ENCODE assay signal across 8 mouse cellular contexts in the genomic region with DNA sequence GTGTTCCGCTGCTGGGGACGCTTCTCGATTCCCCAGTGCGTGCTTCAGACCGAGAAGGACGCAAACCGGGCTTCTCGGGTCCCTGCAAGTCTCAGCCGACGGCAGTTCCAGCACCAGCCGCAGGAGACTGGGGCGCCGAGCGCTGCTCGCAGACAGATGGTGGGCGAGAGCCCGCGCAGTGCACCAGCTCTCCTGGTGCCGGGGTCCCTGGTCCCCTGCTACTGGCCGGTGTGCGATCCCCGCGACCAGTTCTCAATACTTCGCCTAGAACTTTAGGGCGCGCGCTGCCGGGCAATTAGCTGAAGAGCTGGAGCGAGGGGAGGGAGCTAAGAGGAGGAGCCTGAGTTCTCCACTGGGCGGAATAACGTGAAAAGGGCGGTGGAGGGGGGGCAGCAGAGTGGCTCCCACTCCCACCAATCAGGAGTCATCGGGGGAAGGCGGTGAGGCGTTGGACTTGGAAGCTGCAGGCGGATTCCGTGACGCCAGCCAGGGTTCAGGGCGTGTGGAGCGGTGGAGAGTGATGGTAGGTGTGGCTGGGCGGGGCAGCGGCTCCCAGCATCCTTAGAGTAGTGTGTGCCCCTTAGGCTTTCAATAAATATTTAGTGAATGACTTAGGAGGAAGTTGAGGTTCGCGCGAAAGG. TPM values are rescaled to one million over a fixed set of nuclear protein-coding genes. Genes with fewer than 3 reads are reported as not detected.
A peak's percentile ranks its signal among the peaks of the same experiment; 100 is the strongest.
DNase-seq lines count a peak whose midpoint lies in the region; ATAC-seq and TF ChIP-seq lines count a peak whose summit lies in the region.

A gene (minus strand): TSS at position 373 of the 641 bp plus-strand sequence.

- H3K27me3 ChIP-seq in forebrain, embryonic 12.5 days = peaks cover 6% of the 10 kb centered on the region; the same call in 1 of the 2 replicates
- no peaks in the 10 kb centered on the region for H3K27me3 ChIP-seq in heart, postnatal 0 days (ENCODE audit: control insufficient read depth, insufficient read depth, low read length)
- peaks cover 10% of the 10 kb centered on the region for H3K27me3 ChIP-seq in liver, embryonic 16.5 days (ENCODE audit: control insufficient read depth, insufficient read depth, low read depth, low read length)
- H3K27me3 ChIP-seq in neural tube, embryonic 13.5 days = peaks cover 13% of the 10 kb centered on the region
- H3K27me3 ChIP-seq in testis, adult 2 months (ENCODE audit: control insufficient read depth, insufficient read depth, low read length) = no peaks in the 10 kb centered on the region

- no peaks in the 10 kb centered on the region for H3K36me3 ChIP-seq in forebrain, embryonic 12.5 days (replicated peaks)
- no peaks in the 10 kb centered on the region for H3K36me3 ChIP-seq in heart, postnatal 0 days (replicated peaks; ENCODE audit: control insufficient read depth, insufficient read depth, low read length)
- no peaks in the 10 kb centered on the region for H3K36me3 ChIP-seq in liver, embryonic 16.5 days (ENCODE audit: control insufficient read depth, insufficient read depth)
- H3K36me3 ChIP-seq in neural tube, embryonic 13.5 days = no peaks in the 10 kb centered on the region
- no peaks in the 10 kb centered on the region for H3K36me3 ChIP-seq in testis, adult 2 months (ENCODE audit: control insufficient read depth, insufficient read depth, low read length)

- H3K9me3 ChIP-seq in forebrain, embryonic 12.5 days = no peaks in the 10 kb centered on the region
- no peaks in the 10 kb centered on the region for H3K9me3 ChIP-seq in heart, postnatal 0 days (replicated peaks; ENCODE audit: control insufficient read depth, low read length)
- no peaks in the 10 kb centered on the region for H3K9me3 ChIP-seq in liver, embryonic 16.5 days (replicated peaks; ENCODE audit: control insufficient read depth, low read length)
- H3K9me3 ChIP-seq in neural tube, embryonic 13.5 days = no peaks in the 10 kb centered on the region

- TF ChIP-seq CTCF in heart, postnatal 0 days (IDR thresholded peaks at IDR 0.05; ENCODE audit: low read depth) = peak; percentile 37
- TF ChIP-seq CTCF in testis, adult 2 months (IDR thresholded peaks at IDR 0.05; ENCODE audit: control insufficient read depth, insufficient read depth, insufficient replicate concordance, low read depth, low read length) = 0 out of 2 replicates have a peak, but pooled peaks have one; percentile 11

- peak; percentile 56 to 72 for DNase-seq in CD8-positive naive resting alpha-beta T cell, adult 2 months (ENCODE audit: low read depth in 2 of 2, low spot score in 2 of 2)
- peak; percentile 65 for DNase-seq in c-Kit-positive CD71-positive TER-119-positive erythroid progenitor cells, embryonic 14.5 days (ENCODE audit: low spot score)
- peak; percentile 97 for DNase-seq in heart, postnatal 0 days (ENCODE audit: low spot score)
- DNase-seq in kidney, postnatal 4 days = peak; percentile 92 to 96

- H3K4me3 ChIP-seq in forebrain, embryonic 12.5 days (replicated peaks) = peak within 1 kb of the TSS; percentile 65
- H3K4me3 ChIP-seq in heart, postnatal 0 days (ENCODE audit: low read depth, low read length) = peak within 1 kb of the TSS; percentile 80
- peak within 1 kb of the TSS; percentile 57 for H3K4me3 ChIP-seq in liver, embryonic 16.5 days (ENCODE audit: low read depth, low read length)
- peak within 1 kb of the TSS; percentile 58 for H3K4me3 ChIP-seq in neural tube, embryonic 13.5 days
- H3K4me3 ChIP-seq in testis, adult 2 months (ENCODE audit: control insufficient read depth, low read depth, low read length) = peak within 1 kb of the TSS; percentile 69

- no peak for TF ChIP-seq EP300 in heart, postnatal 0 days (IDR thresholded peaks at IDR 0.05; ENCODE audit: low read depth)

- H3K4me2 ChIP-seq in forebrain, embryonic 12.5 days = peak within 1 kb of the TSS; percentile 92
- peak within 1 kb of the TSS; percentile 95 for H3K4me2 ChIP-seq in heart, postnatal 0 days (ENCODE audit: low read depth, low read length)
- H3K4me2 ChIP-seq in liver, embryonic 16.5 days (ENCODE audit: low read depth, low read length) = peak within 1 kb of the TSS; percentile 64
- peak within 1 kb of the TSS; percentile 84 for H3K4me2 ChIP-seq in neural tube, embryonic 13.5 days

- ATAC-seq in forebrain, embryonic 12.5 days (ENCODE audit: low FRiP score) = peak; percentile 95
- peak; percentile 96 for ATAC-seq in heart, postnatal 0 days (ENCODE audit: insufficient read depth, low read depth)
- peak; percentile 90 for ATAC-seq in liver, embryonic 16.5 days (ENCODE audit: low read depth)
- ATAC-seq in neural tube, embryonic 13.5 days (ENCODE audit: low read depth) = peak; percentile 95

- TF ChIP-seq POLR2A in testis, adult 2 months (IDR thresholded peaks at IDR 0.05; ENCODE audit: control insufficient read depth, low read depth, low read length) = no peak

- under 1% methylated on average over 45 of the region's 45 CpGs for WGBS in forebrain, embryonic 12.5 days
- WGBS in heart, postnatal 0 days = under 1% methylated on average over 43 of the region's 45 CpGs
- under 1% methylated on average over 45 of the region's 45 CpGs for WGBS in liver, embryonic 16.5 days (ENCODE audit: insufficient replicate concordance)
- under 1% methylated on average over 45 of the region's 45 CpGs for WGBS in neural tube, embryonic 13.5 days

- H3K9ac ChIP-seq in forebrain, embryonic 12.5 days = peak within 1 kb of the TSS; percentile 77
- peak within 1 kb of the TSS; percentile 87 for H3K9ac ChIP-seq in heart, postnatal 0 days (replicated peaks; ENCODE audit: low read depth, low read length)
- H3K9ac ChIP-seq in liver, embryonic 16.5 days (ENCODE audit: low read depth, low read length) = peak within 1 kb of the TSS; percentile 50; the same call in 1 of the 2 replicates
- peak within 1 kb of the TSS; percentile 72 for H3K9ac ChIP-seq in neural tube, embryonic 13.5 days

- peak within 1 kb of the TSS; percentile 79 for H3K27ac ChIP-seq in forebrain, embryonic 12.5 days
- H3K27ac ChIP-seq in heart, postnatal 0 days (ENCODE audit: low read depth) = peak within 1 kb of the TSS; percentile 88
- H3K27ac ChIP-seq in liver, embryonic 16.5 days (ENCODE audit: low read length) = no peak within 1 kb of the TSS
- H3K27ac ChIP-seq in neural tube, embryonic 13.5 days (replicated peaks) = peak within 1 kb of the TSS; percentile 49; the same call in 1 of the 2 replicates
- H3K27ac ChIP-seq in testis, adult 2 months (ENCODE audit: control insufficient read depth, insufficient read depth, low read depth, low read length) = no peak within 1 kb of the TSS

- H3K4me1 ChIP-seq in forebrain, embryonic 12.5 days = peaks cover 21% of the 10 kb centered on the region
- H3K4me1 ChIP-seq in heart, postnatal 0 days (ENCODE audit: control insufficient read depth, insufficient read depth) = peaks cover 8% of the 10 kb centered on the region
- no peaks in the 10 kb centered on the region; the same call in 1 of the 2 replicates for H3K4me1 ChIP-seq in liver, embryonic 16.5 days (ENCODE audit: control insufficient read depth, low read depth, low read length)
- peaks cover 21% of the 10 kb centered on the region for H3K4me1 ChIP-seq in neural tube, embryonic 13.5 days (replicated peaks)
- peaks cover 18% of the 10 kb centered on the region for H3K4me1 ChIP-seq in testis, adult 2 months (ENCODE audit: control insufficient read depth, insufficient read depth, low read length)

RNA-seq across cellular contexts. Expression of the gene that starts here (rescaled TPM):
- 8.5 and 9.5 TPM in 2 replicates for polyA plus RNA-seq in forebrain, embryonic 12.5 days (2016; fragmentation: Nextera tagmentation; extraction: Ambion mirVana)
- 20.9 and 25.9 TPM in 2 replicates for total RNA-seq in heart, postnatal 0 days (2014; rRNA removed; ENCODE audit: low replicate concordance)
- 13.3 and 13.9 TPM in 2 replicates for polyA plus RNA-seq in heart, postnatal 0 days (2015; fragmentation: Nextera tagmentation; extraction: Ambion mirVana)
- 0.43 and 0.60 TPM in 2 replicates for polyA plus RNA-seq in liver, embryonic 16.5 days (2015; fragmentation: Nextera tagmentation; extraction: Ambion mirVana)
- polyA plus RNA-seq in neural tube, embryonic 13.5 days (2015; fragmentation: Nextera tagmentation; extraction: Ambion mirVana) = 5.0 and 5.1 TPM in 2 replicates
- 0.32 and 0.41 TPM in 2 replicates for polyA plus RNA-seq in testis, adult 2 months (2012; rRNA removed)

Comparison
In these comparisons a context has a peak if more than half of its experiments do, and no peak if none do; other contexts are left out.
1. Peak in ATAC-seq, H3K4me3 ChIP-seq, H3K9ac ChIP-seq and H3K4me2 ChIP-seq in liver, embryonic 16.5 days; RNA of the gene not detected or under 1 TPM.
2. H3K27ac ChIP-seq: peak in forebrain, embryonic 12.5 days (single experiment), heart, postnatal 0 days (single experiment) and neural tube, embryonic 13.5 days (single experiment); none in liver, embryonic 16.5 days (single experiment) and testis, adult 2 months (single experiment).
3. Peak in every context shown above with its lines, with median percentiles within 50 percentile points of each other: DNase-seq, ATAC-seq, H3K4me2 ChIP-seq, H3K4me3 ChIP-seq and H3K9ac ChIP-seq.